8 mouse cellular contexts compared by ENCODE assay signal in the genomic region with DNA sequence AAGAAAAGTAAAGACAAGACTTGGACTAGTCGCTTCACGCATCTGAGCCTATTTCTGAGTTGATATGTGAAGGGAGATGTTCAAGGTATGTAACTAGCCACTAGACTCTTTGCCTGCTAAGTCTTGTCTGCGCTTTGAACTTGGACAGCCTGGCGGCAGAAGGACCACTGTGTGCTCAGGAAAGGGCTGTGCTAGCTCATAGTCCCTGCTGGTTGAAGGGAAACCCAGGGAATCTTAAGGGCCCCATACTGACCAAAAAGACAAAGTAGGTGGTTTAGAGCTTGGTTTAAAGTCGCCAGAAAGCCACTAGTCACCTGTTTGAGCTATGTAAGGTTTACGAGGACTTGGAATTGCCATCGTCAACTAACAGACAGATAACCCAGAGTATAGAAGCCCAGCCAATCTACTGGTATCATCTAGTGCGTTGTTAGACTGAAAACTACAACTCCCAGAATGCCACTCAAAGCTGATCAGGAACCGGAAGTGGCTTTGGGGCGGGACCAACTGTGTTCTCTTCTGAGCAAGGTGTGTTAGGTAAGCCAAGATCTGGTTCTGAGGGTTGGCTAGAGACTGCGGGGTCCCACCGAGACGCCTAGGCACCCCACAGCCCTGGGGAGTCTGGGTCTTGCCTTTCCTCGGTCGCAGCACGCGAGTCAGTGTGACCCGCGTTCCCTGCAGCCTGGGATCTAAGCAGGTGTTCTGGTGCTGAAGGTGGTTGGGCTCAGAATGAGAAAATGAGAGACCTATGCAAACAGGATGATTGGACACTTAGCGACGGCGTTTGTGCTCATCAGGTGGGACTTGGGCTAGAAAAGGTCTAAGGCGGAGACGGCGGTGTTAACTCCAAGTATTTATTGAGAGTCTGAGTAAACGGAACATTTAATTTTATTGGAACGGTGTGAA. TPM values are rescaled to one million over a fixed set of nuclear protein-coding genes. Genes with fewer than 3 reads are reported as not detected.
DNase-seq lines count a peak whose midpoint lies in the region; ATAC-seq and TF ChIP-seq lines count a peak whose summit lies in the region.

A gene (plus strand): TSS at position 466 of the 903 bp plus-strand sequence.

- POLR2A ChIA-PET in Patski (lab: Charles Lee): interaction anchor here (1.6 kb wide), 1 partner anchor 23 kb away, joined by 3 read pairs; no protein-coding TSS in a partner anchor

- no peaks in the 10 kb centered on the region for H3K9me3 ChIP-seq in hindbrain, embryonic 13.5 days

- DNase-seq in Patski (ENCODE audit: low read depth, low spot score): no peak
- DNase-seq in cerebellum, adult 8-10 months: peak; percentile 74
- DNase-seq in layer of hippocampus, postnatal 25 days (ENCODE audit: extremely low spot score in 1 of 2, low spot score in 1 of 2): peak; percentile 36 to 58
- DNase-seq in lung, postnatal 14 days: peak; percentile 73
- peak; percentile 79 for DNase-seq in right cerebral cortex, adult 18-20 months
- DNase-seq in urinary bladder, postnatal 14 days (ENCODE audit: low spot score): peak; percentile 74

- peak within 1 kb of the TSS; percentile 80 for H3K4me2 ChIP-seq in hindbrain, embryonic 13.5 days

- 22% methylated on average over 27 of the region's 27 CpGs for WGBS in hindbrain, embryonic 13.5 days

- peaks cover 22% of the 10 kb centered on the region for H3K36me3 ChIP-seq in hindbrain, embryonic 13.5 days

- peak; percentile 74 for ATAC-seq in Patski
- ATAC-seq in frontal cortex, adult (ENCODE audit: low TSS enrichment): peak; percentile 100
- peak; percentile 91 for ATAC-seq in hindbrain, embryonic 13.5 days (ENCODE audit: low FRiP score)

- CTCF ChIA-PET in Patski (lab: Charles Lee): interaction anchor here (0.7 to 1.3 kb wide), 2 partner anchors 10 to 19 kb away, joined by 3 to 12 read pairs; no protein-coding TSS in a partner anchor

- H3K4me3 ChIP-seq in hindbrain, embryonic 13.5 days: peak within 1 kb of the TSS; percentile 84

- H3K4me1 ChIP-seq in hindbrain, embryonic 13.5 days (replicated peaks): peaks cover 10% of the 10 kb centered on the region

- in situ Hi-C loops in Patski (cut with MboI; ENCODE audit: low pct_unique_long_range_greater_than_20kb): no loop called here

- peak within 1 kb of the TSS; percentile 89 for H3K9ac ChIP-seq in hindbrain, embryonic 13.5 days

- TF ChIP-seq CTCF in Patski (IDR thresholded peaks at IDR 0.05): no peak

- H3K27ac ChIP-seq in hindbrain, embryonic 13.5 days: no peak within 1 kb of the TSS; the same call in 1 of the 2 replicates

- no peaks in the 10 kb centered on the region for H3K27me3 ChIP-seq in Patski
- no peaks in the 10 kb centered on the region for H3K27me3 ChIP-seq in hindbrain, embryonic 13.5 days

RNA-seq across cellular contexts. Expression of the gene that starts here (rescaled TPM):
- 11.3 TPM for polyA plus RNA-seq in Patski (2021)
- polyA plus RNA-seq in hindbrain, embryonic 13.5 days (2015; fragmentation: Nextera tagmentation; extraction: Ambion mirVana): 22.4 and 24.0 TPM in 2 replicates
- total RNA-seq in layer of hippocampus, postnatal 25 days (2021): 10 to 100 TPM; 16.1 to 18.0 TPM
